Mouse (Mus musculus): ENCODE measurements around the gene Ptn. TPM values are rescaled to one million over a fixed set of nuclear protein-coding genes. Genes with fewer than 3 reads are reported as not detected.
A peak's percentile ranks its signal among the peaks of the same experiment; 100 is the strongest.

Gene Ptn
- total RNA-seq, 2 experiments from 2014 or later = 0.59 to 1.6 TPM

DNA sequence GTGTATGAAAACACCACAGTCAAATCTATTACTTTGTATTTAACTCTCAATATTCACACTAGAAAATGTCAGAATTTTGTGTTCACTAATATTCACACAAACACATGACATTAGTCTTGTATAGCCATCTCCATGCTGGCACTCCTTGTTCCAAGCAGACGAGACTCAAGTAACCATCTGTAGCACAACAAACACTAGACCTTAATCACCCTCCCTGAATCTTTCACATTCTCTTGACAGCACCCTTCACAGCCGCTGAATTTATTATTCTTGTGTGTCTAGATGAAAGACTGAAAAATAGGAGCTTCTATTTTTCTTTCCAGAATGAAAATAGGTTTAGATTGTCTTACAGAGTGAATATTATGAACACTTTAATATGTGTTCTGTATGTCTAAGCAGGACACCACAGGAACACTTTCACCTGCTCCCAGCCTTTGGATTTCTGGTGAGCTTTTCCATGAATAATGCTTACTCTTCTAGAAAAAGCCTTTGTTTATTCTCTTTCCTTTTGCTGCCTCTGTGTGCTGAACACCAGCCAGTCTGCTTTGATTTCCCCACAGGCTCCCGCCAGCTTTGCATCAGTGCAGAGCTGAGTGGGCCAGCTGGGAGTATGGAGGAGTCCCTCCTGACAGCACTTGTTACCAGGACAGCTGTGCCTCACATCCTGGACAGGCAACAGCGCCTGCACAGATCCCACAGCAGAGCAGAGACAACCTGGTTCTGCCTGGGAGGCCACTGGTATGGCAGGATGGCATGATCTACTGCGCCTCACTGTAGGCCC, 87.1 kb downstream of the Ptn start:
- no peak for TF ChIP-seq CTCF (IDR thresholded peaks at IDR 0.05)
- H3K27ac ChIP-seq = no peak overlapping the region
- H3K4me3 ChIP-seq = no peak overlapping the region
- DNase-seq = no peak
- intact Hi-C loops (cut with DNase I) = no loop called here

DNA sequence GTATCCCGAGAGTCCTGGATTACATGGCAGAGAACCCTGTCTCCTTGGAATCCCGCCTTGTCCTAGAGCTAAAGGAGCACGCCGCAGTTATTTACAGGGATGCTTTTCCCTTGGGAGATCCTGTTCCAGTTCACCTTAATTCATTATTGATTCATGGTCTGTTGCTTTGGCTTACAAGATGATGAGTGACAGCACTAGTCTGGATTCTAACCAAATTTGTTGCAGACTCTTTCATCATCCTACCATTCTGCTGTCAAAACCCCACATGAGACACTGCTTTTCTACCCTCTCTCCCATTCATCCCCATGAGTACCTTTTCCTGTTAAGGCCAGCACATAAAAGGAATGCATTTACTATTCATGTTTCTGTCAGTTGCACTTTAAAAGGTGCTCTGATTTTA, 96.7 kb downstream of the Ptn start:
- no peak for DNase-seq
- TF ChIP-seq CTCF (IDR thresholded peaks at IDR 0.05) = no peak
- Histone ChIP-seq H3K27ac (no peak overlapping the region), H3K4me3 (no peak overlapping the region)
- intact Hi-C loops (cut with DNase I) = no loop called here

DNA sequence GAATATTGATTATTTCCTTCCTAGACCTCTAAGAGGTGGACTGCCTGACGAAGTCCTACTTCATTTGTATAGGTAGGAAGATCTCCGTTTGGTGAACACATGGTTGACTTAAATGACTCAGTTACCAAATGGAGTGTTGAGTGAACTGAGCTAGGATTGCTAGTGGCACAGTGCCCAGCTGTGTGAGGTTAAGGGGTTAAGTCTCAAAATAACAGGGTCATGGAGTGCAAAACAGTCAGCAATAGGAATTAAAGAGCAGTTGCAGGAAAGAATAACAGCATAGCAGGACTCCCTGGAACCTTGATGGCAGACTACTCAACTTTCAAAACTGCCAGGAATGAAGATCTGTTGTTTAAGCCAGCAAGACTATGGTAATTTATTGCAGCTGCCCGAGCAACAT, 114.5 kb downstream of the Ptn start:
- H3K4me3 ChIP-seq = no peak overlapping the region
- DNase-seq = no peak
- intact Hi-C loops (cut with DNase I) = no loop called here
- no peak for TF ChIP-seq CTCF (IDR thresholded peaks at IDR 0.05)
- no peak overlapping the region for H3K27ac ChIP-seq

DNA sequence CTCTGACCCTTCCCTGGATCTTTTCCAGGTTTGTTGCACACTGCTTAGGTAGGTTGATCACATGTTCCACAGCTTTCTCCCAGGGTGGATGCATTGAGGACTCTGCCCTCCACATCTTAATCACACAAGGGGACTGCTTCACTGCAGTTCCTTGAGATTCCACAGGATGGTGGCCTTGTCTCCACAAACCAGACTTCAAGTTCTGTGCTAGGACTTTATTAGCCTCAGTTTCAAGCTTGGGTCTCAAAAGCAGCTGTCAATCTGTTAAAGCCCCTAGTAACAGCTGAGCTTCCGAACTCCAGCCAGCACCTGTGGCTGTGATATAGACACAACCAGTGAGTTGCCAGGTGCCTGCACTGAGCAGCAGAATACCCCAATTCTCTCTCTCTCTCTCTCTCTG, 118.5 kb downstream of the Ptn start:
- intact Hi-C loops (cut with DNase I) = loop anchor here (2.0 kb wide), 2 partner anchors 211 to 351 kb away; no protein-coding TSS in a partner anchor

DNA sequence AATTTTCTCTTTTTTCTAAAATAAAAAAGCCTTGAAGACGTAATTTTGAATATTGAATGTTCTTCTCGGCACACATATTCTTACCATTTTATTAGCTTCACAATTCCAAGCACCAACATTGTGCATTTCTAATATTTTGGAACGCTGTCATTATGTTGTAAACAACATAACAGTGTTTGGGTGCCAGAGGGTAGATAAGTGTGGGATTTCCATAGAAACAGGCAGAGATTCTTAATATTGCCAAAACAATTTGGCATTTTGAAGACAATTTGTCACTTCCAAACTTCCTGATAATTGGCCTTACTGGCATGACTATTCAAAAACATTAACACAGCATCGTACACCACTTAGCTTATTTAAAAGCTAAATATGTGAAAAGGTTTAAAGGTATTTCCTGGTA, 119.1 kb downstream of the Ptn start:
- H3K4me3 ChIP-seq = no peak overlapping the region
- TF ChIP-seq CTCF (IDR thresholded peaks at IDR 0.05) = no peak
- DNase-seq = no peak
- no peak overlapping the region for H3K27ac ChIP-seq
- intact Hi-C loops (cut with DNase I) = loop anchor here (2.0 kb wide), 2 partner anchors 212 to 352 kb away; no protein-coding TSS in a partner anchor

More for the DNA sequence above, 118.5 kb downstream of the Ptn start:
- Histone ChIP-seq H3K4me3 (no peak overlapping the region), H3K27ac (no peak overlapping the region)
- TF ChIP-seq CTCF (IDR thresholded peaks at IDR 0.05) = peak; percentile 74
- peak; percentile 32 for DNase-seq

DNA sequence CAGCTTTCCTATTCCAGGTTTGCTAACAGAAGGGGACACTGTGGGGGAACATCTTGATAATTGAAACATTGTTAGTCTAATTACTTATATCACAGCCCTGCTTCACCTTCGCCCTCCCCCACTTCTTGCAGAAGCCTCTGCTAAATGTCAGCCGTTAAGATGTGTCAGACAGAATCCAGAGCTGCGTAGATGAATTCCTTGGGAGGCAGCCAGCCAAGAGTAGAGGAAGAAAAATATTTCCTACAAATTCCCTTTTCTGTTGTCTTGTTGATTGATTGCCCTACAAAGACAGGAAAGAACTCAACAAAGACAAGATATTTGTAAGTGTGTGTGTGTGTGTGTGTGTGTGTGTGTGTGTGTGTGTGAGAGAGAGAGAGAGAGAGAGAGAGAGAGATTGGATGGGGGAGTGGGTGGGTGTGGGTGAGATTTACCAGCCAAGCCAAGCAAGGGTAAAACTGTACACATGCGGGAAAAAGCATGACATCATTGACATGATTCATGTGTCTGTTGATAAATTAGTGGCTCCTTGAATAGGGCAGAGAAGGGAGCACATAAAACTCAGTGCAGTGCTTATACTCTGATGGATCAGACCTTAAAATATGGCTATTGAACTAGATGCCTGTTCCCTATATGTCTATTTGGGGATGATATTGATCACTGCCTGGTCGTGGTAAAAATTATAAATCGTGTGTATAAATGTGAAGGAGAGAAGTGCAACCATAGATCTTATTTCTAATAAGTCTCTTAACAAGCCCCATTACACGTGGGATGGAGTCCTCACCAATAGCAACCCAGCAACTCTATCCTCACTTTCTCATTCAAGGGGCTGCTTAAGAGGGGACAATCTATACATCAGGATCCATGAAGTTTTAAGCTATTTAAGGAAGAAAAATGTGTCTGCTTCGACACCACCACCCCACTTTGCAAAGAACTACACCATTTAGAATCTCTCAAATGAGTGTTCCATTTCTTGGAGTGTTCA, 133.0 kb downstream of the Ptn start:
- TF ChIP-seq CTCF (IDR thresholded peaks at IDR 0.05) = no peak
- Histone ChIP-seq H3K4me3 (no peak overlapping the region), H3K27ac (no peak overlapping the region)
- no peak for DNase-seq
- intact Hi-C loops (cut with DNase I) = no loop called here

DNA sequence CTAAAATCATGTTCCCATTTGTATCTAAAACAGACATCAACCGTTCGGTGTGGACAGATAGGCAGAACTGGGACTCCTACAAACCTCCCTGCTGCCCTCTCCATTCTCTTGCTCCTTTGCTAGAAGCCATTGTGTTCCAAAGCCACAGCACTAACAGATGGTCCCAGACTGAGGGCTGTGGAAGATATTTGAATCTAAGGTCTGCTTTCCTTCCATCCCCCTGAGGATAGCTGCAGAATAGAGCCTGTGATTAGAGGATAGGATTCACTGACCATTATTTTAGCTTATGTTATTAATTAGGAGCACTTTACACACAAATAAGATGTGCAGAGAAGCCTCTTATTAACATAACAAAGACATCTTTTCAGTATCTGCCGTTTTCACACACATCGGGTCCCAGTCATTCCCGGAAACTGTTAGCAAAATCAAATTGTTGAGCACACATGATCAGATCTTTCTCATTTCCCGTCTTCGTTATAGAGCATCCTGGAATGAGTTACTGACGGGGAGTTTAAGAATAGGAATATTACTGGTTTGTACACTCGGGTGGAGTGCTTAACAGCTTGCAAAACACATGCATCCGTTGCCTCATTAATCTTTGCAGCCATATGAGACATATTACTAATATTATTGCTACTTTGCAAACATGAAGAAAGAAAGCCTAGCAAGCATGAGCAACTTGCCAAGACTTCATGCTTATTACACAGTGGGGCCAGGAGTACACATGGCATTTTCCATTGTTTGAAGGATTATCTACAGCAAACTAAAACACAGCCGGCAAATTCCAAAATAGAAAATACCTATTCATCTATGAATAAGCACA, 137.4 kb downstream of the Ptn start:
- TF ChIP-seq CTCF (IDR thresholded peaks at IDR 0.05) = no peak
- Histone ChIP-seq H3K4me3 (no peak overlapping the region), H3K27ac (no peak overlapping the region)
- no peak for DNase-seq
- intact Hi-C loops (cut with DNase I) = no loop called here

DNA sequence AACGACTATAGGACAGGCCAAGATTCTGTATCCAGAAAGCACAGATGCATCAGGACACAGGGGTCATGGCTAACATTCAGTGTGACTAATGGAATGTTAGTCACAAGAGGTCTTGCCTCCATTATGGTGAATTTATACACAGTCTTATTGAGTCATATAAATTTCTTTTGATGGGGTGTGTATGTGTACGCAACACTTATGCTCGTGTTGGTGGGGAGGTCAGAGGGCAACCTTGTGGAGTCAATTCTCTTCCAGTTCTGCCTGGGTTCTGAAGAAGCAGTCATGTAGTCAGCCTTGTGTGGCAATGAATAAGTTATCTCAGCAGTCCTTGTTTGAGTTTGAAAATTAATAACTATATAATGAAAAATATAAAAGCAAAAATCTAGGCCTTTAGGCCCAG, 138.7 kb downstream of the Ptn start:
- intact Hi-C loops (cut with DNase I) = no loop called here
- no peak for TF ChIP-seq CTCF (IDR thresholded peaks at IDR 0.05)
- Histone ChIP-seq H3K27ac (no peak overlapping the region), H3K4me3 (no peak overlapping the region)
- no peak for DNase-seq

Small RNA genes within 50 kb of the gene (microRNA-seq; reads per million reads assigned to microRNA genes)
- gene Gm25111 = not detected
